Mouse (Mus musculus) hindbrain, embryonic 13.5 days (tissue): ENCODE measurements around the gene Trim43a. TPM values are rescaled to one million over a fixed set of nuclear protein-coding genes. Genes with fewer than 3 reads are reported as not detected.
"Not testable (repeated sequence)": the region's sequence is repeated elsewhere in the genome, so short reads cannot be mapped to it uniquely, and the experiment has no call there.

Experiments used
- ATAC-seq: fragments of 200-750 bp; cut with Nextera tagmentation; 2 replicates; pipeline ENCODE4 v1.8.0; 2017; ENCODE audit warnings: moderate TSS enrichment; ENCODE audit not compliant: low FRiP score
- H3K27ac ChIP-seq: fragments of 300-500 bp; sonication (generic); 2 replicates; pipeline ENCODE4 v1.5.1; 2015; ENCODE audit warnings: inconsistent platforms, mild to moderate bottlenecking, moderate library complexity
- H3K27me3 ChIP-seq: fragments of 300-500 bp; sonication (generic); 2 replicates; pipeline ENCODE4 v1.6.1; 2015; ENCODE audit warnings: mild to moderate bottlenecking, inconsistent platforms
- H3K36me3 ChIP-seq: fragments of 300-500 bp; sonication (generic); 2 replicates; pipeline ENCODE4 v1.6.1; 2015; ENCODE audit warnings: mild to moderate bottlenecking, inconsistent platforms
- H3K4me1 ChIP-seq: fragments of 300-500 bp; sonication (generic); replicated peaks from 2 replicates; pipeline ENCODE4 v1.6.1; 2015; ENCODE audit warnings: inconsistent platforms
- H3K4me2 ChIP-seq: fragments of 300-500 bp; sonication (generic); 2 replicates; pipeline ENCODE4 v1.6.1; 2015; ENCODE audit warnings: inconsistent platforms, mild to moderate bottlenecking, moderate library complexity
- H3K4me3 ChIP-seq: fragments of 300-500 bp; sonication (generic); 2 replicates; pipeline ENCODE4 v1.5.1; 2015; ENCODE audit warnings: mild to moderate bottlenecking, inconsistent platforms
- H3K9ac ChIP-seq: fragments of 300-500 bp; sonication (generic); 2 replicates; pipeline ENCODE4 v1.6.1; 2015; ENCODE audit warnings: mild to moderate bottlenecking, inconsistent platforms
- H3K9me3 ChIP-seq: fragments of 300-500 bp; sonication (generic); 2 replicates; pipeline ENCODE4 v1.6.1; 2016; ENCODE audit warnings: inconsistent platforms
- WGBS: fragments of 180-500 bp; shearing (Covaris S2); methylation state at CpG from one replicate; pipeline ENCODE4 v1.1.7; 2015; 5-methylcytosine and 5-hydroxymethylcytosine counted together
- polyA plus RNA-seq: library from polyadenylated mRNA; unstranded; fragments of >200 nt; fragmentation: Nextera tagmentation; extraction: Ambion mirVana; gene quantifications from 2 replicates; pipeline ENCODE4 v1.2.1, GENCODE M21; 2015

The Trim43a gene
- polyA plus RNA-seq: 0.18 and 0.28 TPM in 2 replicates

DNA sequence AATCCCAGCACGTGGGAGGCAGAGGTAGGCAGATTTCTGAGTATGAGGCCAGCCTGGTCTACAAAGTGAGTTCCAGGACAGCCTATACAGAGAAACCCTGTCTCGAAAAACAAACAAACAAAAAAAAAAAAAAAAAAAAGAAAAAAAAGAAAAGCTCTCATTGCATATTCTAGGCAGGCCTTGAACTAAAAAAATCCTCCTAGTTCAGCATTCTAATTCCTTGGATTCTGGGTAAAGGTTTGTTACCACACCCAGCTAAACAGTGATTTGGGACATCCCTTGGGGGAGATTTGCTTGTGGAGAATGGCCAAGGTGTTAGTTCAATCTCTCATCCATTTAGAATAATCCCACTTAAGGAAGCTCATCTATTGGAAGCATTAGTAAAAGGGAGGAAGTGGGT lies at the start of gene Trim43a:
Gene Trim43a, plus strand, starts transcription at position 301 of the 400 bp plus-strand sequence.
- not testable (repeated sequence) for H3K36me3 ChIP-seq, H3K9me3 ChIP-seq, H3K4me2 ChIP-seq, H3K4me3 ChIP-seq, H3K4me1 ChIP-seq, H3K27ac ChIP-seq, H3K9ac ChIP-seq, H3K27me3 ChIP-seq, ATAC-seq
- WGBS: 87% methylated on average over 2 of the region's 2 CpGs

DNA sequence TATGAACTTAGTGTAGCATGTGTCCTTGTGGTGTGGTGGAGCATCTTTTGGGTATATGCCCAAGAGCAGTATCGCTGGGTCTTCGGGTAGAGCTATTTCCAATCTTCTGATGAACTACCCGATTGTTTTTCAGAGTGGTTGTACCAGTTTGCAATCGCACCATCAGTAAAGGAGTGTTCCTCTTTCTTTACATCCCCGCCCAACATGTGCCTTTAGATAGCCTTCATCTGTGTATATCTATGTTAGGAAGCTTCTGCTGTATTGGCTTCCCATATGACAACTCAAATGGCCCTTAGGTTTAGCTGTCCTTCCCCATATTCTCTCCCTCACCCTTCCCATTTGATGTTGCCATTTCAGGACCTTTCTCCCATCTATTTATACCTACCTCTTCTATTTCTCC lies 46.6 kb upstream of the Trim43a start:
- H3K36me3 ChIP-seq: no peaks in the 10 kb centered on the region
- H3K4me1 ChIP-seq: no peaks in the 10 kb centered on the region
- H3K4me3 ChIP-seq: no peak overlapping the region
- WGBS: 88% methylated on average over 5 of the region's 5 CpGs
- H3K27ac ChIP-seq: no peak overlapping the region
- no peaks in the 10 kb centered on the region for H3K27me3 ChIP-seq
- ATAC-seq: no peak
- no peaks in the 10 kb centered on the region for H3K9me3 ChIP-seq
- H3K9ac ChIP-seq: no peak overlapping the region
- H3K4me2 ChIP-seq: no peak overlapping the region

DNA sequence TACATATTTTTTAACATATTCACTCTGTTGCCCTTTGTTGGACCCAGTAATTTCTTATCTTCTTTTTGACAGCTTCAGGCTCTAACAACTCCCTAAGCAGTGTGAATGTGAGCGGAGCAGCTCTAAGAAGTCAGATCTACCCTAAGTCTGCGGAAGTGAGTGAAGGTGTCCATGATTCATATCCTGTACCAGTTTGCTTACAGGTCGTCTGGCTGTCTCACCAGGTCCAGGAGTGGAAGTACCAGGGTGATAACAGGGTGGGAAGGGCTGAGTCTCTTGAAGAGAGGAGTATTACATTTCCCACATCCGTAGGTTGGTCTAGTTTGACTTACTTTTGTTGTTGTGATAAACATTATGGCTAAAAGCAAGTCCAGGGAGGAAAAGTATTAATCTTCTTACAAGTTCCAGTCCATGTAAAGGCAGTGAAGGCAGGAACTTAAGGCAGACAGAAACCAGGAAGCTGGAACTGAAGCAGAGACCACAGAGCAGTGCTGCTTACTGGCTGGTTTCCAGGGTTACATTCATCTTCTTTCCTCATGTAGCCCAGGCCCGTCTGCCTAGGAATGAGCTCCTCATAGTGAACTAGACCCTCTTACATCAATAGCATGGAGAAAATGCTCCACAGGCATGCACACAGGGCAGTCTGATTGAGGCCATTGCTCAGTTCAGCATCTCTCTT lies 41.0 kb upstream of the Trim43a start:
- no peak overlapping the region for H3K27ac ChIP-seq
- H3K9ac ChIP-seq: no peak overlapping the region
- no peak overlapping the region for H3K4me3 ChIP-seq
- no peak for ATAC-seq
- no peaks in the 10 kb centered on the region for H3K36me3 ChIP-seq
- no peaks in the 10 kb centered on the region for H3K4me1 ChIP-seq
- no peaks in the 10 kb centered on the region for H3K9me3 ChIP-seq
- H3K4me2 ChIP-seq: no peak overlapping the region
- 79% methylated on average over 5 of the region's 5 CpGs for WGBS
- H3K27me3 ChIP-seq: no peaks in the 10 kb centered on the region

DNA sequence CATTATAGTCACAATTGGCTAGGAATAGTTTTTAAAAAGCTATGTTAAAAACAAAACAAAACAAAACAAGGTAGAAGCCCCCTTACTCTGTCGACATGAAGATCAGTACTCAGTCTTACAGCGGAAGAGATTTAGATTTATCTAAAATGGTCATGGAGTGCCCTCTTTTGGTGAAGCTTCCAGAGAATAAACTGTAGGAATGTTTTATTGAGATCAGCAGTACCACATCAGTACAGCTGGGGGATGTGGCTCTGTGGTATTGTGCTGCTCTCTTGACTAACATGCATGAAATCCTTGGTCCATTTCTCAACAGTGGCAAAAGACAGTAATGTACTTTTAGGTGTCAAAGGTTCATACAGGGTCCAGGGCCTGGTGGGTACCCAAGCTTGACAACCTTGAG lies 37.9 kb upstream of the Trim43a start:
- no peaks in the 10 kb centered on the region for H3K36me3 ChIP-seq
- peaks cover 5% of the 10 kb centered on the region; the same call in 1 of the 2 replicates for H3K4me1 ChIP-seq
- no peak overlapping the region for H3K4me2 ChIP-seq
- no peaks in the 10 kb centered on the region for H3K9me3 ChIP-seq
- H3K4me3 ChIP-seq: no peak overlapping the region
- peak; percentile 50; the same call in 1 of the 2 replicates for ATAC-seq
- WGBS: 27% methylated on average over 2 of the region's 2 CpGs
- H3K27ac ChIP-seq: no peak overlapping the region
- H3K9ac ChIP-seq: no peak overlapping the region
- no peaks in the 10 kb centered on the region for H3K27me3 ChIP-seq

DNA sequence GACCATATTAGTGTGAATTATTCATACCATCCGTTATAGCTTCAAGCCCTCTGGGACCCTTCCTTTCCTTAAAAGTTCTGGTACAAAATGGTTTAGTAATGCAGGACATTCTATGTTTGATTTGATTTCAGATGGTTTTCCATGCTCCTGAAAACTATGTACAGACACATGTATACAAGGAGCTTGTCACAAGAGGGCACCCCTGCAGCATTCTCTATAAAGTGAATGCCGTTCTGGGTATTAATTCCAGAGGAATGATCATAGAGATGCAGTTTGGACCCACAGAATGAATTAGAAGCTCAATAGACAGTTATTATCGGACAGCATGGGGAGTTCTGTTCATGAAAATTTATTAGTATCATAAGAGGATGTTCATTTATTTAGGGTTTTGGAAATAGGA lies 35.2 kb upstream of the Trim43a start:
- no peak overlapping the region for H3K27ac ChIP-seq
- no peaks in the 10 kb centered on the region for H3K9me3 ChIP-seq
- no peak overlapping the region for H3K4me2 ChIP-seq
- whole genome bisulfite sequencing: 31% methylated on average over 3 of the region's 3 CpGs
- H3K27me3 ChIP-seq: no peaks in the 10 kb centered on the region
- H3K36me3 ChIP-seq: no peaks in the 10 kb centered on the region
- no peak overlapping the region for H3K9ac ChIP-seq
- peaks cover 25% of the 10 kb centered on the region for H3K4me1 ChIP-seq
- ATAC-seq: no peak
- H3K4me3 ChIP-seq: no peak overlapping the region

DNA sequence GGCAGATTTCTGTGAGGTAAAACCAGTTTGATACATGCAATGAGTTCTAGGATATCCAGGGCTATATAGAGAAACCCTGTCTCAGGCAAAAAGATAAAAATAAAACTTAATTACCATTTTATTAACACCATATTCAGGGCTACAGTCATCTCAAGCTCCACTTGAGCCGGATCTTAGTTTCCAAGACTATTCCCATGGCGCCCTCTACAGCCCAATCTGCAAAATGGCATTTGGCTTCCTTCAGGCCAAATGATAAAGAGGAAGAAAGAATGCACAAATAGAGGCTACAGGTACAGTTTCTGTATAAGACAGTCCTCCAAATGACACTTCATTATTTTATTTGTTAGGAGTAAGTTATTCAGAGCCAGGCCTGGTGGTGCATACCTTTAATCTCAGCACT lies 34.5 kb upstream of the Trim43a start:
- no peaks in the 10 kb centered on the region for H3K27me3 ChIP-seq
- no peak overlapping the region for H3K4me2 ChIP-seq
- H3K9ac ChIP-seq: no peak overlapping the region
- H3K36me3 ChIP-seq: no peaks in the 10 kb centered on the region
- H3K27ac ChIP-seq: no peak overlapping the region
- ATAC-seq: no peak
- H3K4me1 ChIP-seq: peaks cover 32% of the 10 kb centered on the region
- no peak overlapping the region for H3K4me3 ChIP-seq
- no peaks in the 10 kb centered on the region for H3K9me3 ChIP-seq
- WGBS: 5% methylated on average over 2 of the region's 2 CpGs

DNA sequence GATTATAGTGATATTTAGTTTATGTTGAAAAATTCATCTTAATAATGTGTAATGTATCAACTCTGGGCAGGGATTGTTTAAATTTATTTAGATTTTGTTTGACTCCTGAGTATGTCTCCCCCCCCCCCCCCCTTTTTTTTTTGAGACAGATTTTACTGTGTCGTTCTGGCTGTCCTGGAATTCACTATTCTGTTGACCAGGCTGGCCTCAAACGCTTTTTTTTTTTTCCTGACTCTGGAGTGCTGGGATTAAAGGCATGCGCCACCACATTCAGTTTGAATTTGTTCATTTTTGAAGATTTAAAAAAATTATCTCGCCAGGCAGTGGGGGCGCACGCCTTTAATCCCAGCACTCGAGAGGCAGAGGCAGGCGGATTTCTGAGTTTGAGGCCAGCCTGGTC lies 34.0 kb upstream of the Trim43a start:
- Histone ChIP-seq H3K9ac (no peak overlapping the region), H3K4me3 (no peak overlapping the region), H3K4me2 (no peak overlapping the region), H3K4me1 (peaks cover 36% of the 10 kb centered on the region), H3K27me3 (no peaks in the 10 kb centered on the region), H3K36me3 (no peaks in the 10 kb centered on the region), H3K27ac (no peak overlapping the region), H3K9me3 (no peaks in the 10 kb centered on the region)
- WGBS: 73% methylated on average over 8 of the region's 8 CpGs
- ATAC-seq: no peak

DNA sequence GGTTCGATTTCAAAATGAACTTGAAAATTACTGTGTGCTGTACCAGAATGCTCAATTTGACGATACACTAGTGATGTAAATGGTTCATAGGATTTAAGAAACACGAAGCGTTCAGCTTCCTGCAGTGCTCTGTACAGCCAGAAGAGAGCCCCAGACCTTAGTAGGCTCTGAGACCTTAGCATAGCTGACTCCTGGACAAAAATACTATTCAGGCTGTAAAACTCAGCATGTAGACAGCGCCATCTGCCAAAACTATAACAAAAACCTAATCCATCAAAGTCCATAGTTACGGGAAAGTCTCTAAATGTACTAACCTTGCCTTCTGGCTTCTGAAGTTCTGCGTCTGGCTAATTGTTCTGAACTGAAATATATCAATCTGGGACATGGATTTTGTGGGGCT lies 33.4 kb upstream of the Trim43a start:
- Histone ChIP-seq H3K4me1 (peaks cover 36% of the 10 kb centered on the region), H3K9ac (peak overlapping the region; percentile 86), H3K4me3 (peak overlapping the region; percentile 79), H3K36me3 (peaks cover 5% of the 10 kb centered on the region; the same call in 1 of the 2 replicates), H3K4me2 (peak overlapping the region; percentile 72), H3K27me3 (no peaks in the 10 kb centered on the region), H3K27ac (no peak overlapping the region), H3K9me3 (no peaks in the 10 kb centered on the region)
- WGBS: 28% methylated on average over 7 of the region's 7 CpGs
- peak; percentile 43 for ATAC-seq

DNA sequence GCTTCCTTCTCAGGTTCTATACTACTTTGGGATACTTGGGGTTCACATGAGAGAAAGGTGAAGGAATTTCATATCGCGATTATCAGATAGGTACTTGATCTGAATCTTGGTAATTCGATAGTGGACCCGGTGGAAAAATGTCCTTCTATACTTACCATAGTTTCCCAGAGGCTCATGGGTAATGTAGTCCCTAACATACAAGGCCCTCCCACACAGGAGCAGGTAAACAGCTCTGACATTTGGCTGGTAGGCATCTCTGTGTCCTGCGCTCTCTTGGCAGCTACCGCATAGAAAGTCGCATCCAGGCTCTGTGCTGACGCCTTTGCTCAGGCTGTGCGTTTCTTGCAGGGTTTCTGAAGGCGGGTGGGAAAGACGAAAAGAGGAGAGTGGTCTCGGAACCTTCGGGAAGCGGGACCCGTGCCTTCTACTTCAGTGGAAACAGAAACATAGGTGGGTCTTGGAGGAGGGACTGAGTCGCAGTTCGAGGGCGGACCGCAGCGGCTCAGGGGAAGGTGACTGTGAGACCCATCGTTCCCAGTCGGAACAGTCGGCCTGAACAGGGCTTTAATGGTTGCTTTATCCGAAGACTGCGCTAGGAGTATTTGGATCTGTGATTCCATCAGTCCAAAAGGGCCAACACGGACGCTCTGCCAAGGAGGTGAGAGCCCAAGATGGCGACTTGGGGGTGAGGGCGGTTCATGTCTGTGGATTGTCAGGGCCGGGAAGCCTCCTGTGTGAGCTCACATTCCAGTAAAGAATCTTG lies 32.7 kb upstream of the Trim43a start, which contains the start of gene Zfp949:
Gene Zfp949, plus strand, starts transcription at position 170 of the 763 bp plus-strand sequence.
- Histone ChIP-seq H3K4me3 (peak within 1 kb of the TSS; percentile 79), H3K27ac (peak within 1 kb of the TSS; percentile 93), H3K9me3 (no peaks in the 10 kb centered on the region), H3K4me1 (peaks cover 36% of the 10 kb centered on the region), H3K27me3 (no peaks in the 10 kb centered on the region), H3K4me2 (peak within 1 kb of the TSS; percentile 72), H3K36me3 (peaks cover 13% of the 10 kb centered on the region), H3K9ac (peak within 1 kb of the TSS; percentile 86)
- ATAC-seq: peak; percentile 95
- under 1% methylated on average over 30 of the region's 30 CpGs for WGBS

DNA sequence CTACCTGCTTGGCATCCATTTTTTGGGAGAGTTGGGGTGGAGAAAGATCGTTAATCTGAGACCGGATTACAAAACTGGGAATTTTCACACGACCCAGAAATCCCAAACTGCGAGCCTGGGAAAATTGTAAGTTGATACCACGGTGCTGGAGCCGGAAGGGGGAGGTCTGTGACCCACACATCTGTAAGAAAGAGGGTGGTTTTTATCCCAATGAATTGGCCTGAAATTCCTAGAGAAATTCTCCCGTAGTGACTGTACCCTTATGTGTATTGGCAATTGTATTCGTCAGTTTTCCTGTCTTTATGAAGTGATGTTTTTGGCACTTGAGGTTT lies 32.1 kb upstream of the Trim43a start:
- peak; percentile 5; the same call in 1 of the 2 replicates for ATAC-seq
- H3K36me3 ChIP-seq: peaks cover 17% of the 10 kb centered on the region
- peak overlapping the region; percentile 86 for H3K9ac ChIP-seq
- peak overlapping the region; percentile 79 for H3K4me3 ChIP-seq
- H3K27me3 ChIP-seq: no peaks in the 10 kb centered on the region
- peaks cover 36% of the 10 kb centered on the region for H3K4me1 ChIP-seq
- H3K4me2 ChIP-seq: peak overlapping the region; percentile 72
- peak overlapping the region; percentile 93 for H3K27ac ChIP-seq
- H3K9me3 ChIP-seq: no peaks in the 10 kb centered on the region
- WGBS: 7% methylated on average over 8 of the region's 8 CpGs

DNA sequence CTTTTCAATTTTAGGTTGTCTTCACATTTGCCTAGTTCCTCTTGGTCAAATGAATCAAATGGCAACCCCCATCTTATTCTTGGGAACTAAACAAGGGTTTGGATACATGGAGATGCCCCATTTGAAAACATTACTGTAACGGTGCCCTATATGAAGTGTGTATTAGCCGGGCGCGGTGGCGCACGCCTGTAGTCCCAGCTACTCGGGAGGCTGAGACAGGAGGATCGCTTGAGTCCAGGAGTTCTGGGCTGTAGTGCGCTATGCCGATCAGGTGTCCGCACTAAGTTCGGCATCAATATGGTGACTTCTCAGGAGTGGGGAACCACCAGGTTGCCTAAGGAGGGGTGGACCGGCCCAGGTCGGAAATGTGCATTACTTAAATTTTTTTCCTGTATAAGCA lies 27.6 kb upstream of the Trim43a start:
- peaks cover 31% of the 10 kb centered on the region for H3K4me1 ChIP-seq
- H3K27ac ChIP-seq: no peak overlapping the region
- H3K27me3 ChIP-seq: no peaks in the 10 kb centered on the region
- no peak overlapping the region for H3K4me3 ChIP-seq
- no peak overlapping the region for H3K4me2 ChIP-seq
- H3K9ac ChIP-seq: no peak overlapping the region
- no peak for ATAC-seq
- no peaks in the 10 kb centered on the region for H3K9me3 ChIP-seq
- peaks cover 47% of the 10 kb centered on the region for H3K36me3 ChIP-seq
- 96% methylated on average over 14 of the region's 14 CpGs for WGBS

DNA sequence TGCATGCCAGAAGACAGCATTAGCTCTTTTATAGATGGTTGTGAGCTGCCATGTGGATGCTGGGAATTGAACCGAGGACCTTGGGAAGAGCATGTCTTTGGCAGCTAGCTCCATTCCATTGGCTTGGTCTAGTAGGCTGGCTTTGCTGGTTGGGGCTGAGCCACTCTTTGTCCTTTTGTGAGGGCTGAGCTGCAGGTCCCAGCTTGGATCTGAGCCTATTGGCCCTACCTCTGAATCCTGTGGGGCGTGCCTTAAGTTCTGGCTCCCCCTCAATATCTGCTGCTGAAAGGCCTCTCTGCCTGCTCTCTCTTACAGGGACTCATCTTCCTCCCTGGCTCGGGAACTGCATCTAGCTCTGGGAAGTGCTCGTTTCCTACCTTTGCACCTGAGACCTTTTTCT lies 22.5 kb upstream of the Trim43a start:
- no peak overlapping the region for H3K27ac ChIP-seq
- H3K9me3 ChIP-seq: no peaks in the 10 kb centered on the region
- 92% methylated on average over 4 of the region's 4 CpGs for WGBS
- H3K4me1 ChIP-seq: no peaks in the 10 kb centered on the region
- H3K4me2 ChIP-seq: no peak overlapping the region
- no peak for ATAC-seq
- H3K27me3 ChIP-seq: no peaks in the 10 kb centered on the region
- peaks cover 77% of the 10 kb centered on the region for H3K36me3 ChIP-seq
- no peak overlapping the region for H3K4me3 ChIP-seq
- H3K9ac ChIP-seq: no peak overlapping the region

DNA sequence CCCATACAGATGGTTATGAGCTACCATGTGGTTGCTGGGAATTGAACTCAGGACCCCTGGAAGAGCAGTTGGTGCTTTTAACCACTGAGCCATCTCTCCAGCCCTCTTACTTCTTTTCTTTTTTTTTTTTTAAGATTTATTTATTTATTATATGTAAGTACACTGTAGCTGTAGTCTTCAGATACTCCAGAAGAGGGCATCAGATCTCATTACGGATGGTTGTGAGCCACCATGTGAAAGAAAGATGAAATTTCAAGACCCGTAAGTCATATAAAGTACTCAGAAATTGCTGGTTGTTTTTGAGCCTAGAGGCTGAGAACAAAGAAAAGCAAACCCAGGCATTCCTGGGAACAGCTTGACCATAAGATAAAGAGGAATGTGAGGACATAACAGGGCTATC lies 19.2 kb upstream of the Trim43a start:
- not testable (repeated sequence) for H3K4me3 ChIP-seq, H3K4me1 ChIP-seq, H3K9me3 ChIP-seq, H3K4me2 ChIP-seq, H3K9ac ChIP-seq, H3K27ac ChIP-seq, ATAC-seq, H3K27me3 ChIP-seq
- H3K36me3 ChIP-seq: peaks cover 79% of the 10 kb centered on the region
- WGBS: 95% methylated on average over 2 of the region's 2 CpGs
